Mouse (Mus musculus): ENCODE data around the gene Col6a1. TPM values are rescaled to one million over a fixed set of nuclear protein-coding genes. Genes with fewer than 3 reads are reported as not detected.

The Col6a1 gene
- total RNA-seq, 2 experiments from 2014 or later = 19.6 to 23.2 TPM

- DNase-seq (ENCODE audit: low spot score in 2 of 2) = peak; percentile 67 to 82
- TF ChIP-seq CTCF (conservative IDR thresholded peaks at IDR 0.05) = peak; percentile 83
- H3K27ac ChIP-seq = no peak overlapping the region
- H3K4me3 ChIP-seq = peak overlapping the region; percentile 30; the same call in 1 of the 2 replicates
These were observed 7.1 kb upstream of the Col6a1 start for GRCm38 (mm10) chr10:76732881-76733676.

- Histone ChIP-seq H3K27ac (no peak overlapping the region), H3K4me3 (no peak overlapping the region)
- DNase-seq (ENCODE audit: low spot score in 2 of 2) = no peak
- TF ChIP-seq CTCF (conservative IDR thresholded peaks at IDR 0.05) = no peak
These were observed 6.4 kb upstream of the Col6a1 start for GRCm38 (mm10) chr10:76732391-76732790.

- Histone ChIP-seq H3K27ac (peak overlapping the region; percentile 20; the same call in 1 of the 2 replicates), H3K4me3 (no peak overlapping the region)
- DNase-seq (ENCODE audit: low spot score in 2 of 2) = no peak
- no peak for TF ChIP-seq CTCF (conservative IDR thresholded peaks at IDR 0.05)
These were observed 5.8 kb upstream of the Col6a1 start for GRCm38 (mm10) chr10:76731621-76732239.

GRCm38 (mm10) chr10:76729631-76730620 is 4.0 kb upstream of the Col6a1 start:
- TF ChIP-seq CTCF (conservative IDR thresholded peaks at IDR 0.05) = no peak
- DNase-seq (ENCODE audit: low spot score in 2 of 2) = peak; percentile 75 to 83
- Histone ChIP-seq H3K27ac (peak overlapping the region; percentile 61), H3K4me3 (no peak overlapping the region)

GRCm38 (mm10) chr10:76728369-76728768 is 2.4 kb upstream of the Col6a1 start:
- peak; percentile 81 for TF ChIP-seq CTCF (conservative IDR thresholded peaks at IDR 0.05)
- peak; percentile 49 to 68 for DNase-seq (ENCODE audit: low spot score in 2 of 2)
- Histone ChIP-seq H3K4me3 (no peak overlapping the region), H3K27ac (no peak overlapping the region)

- no peak for DNase-seq (ENCODE audit: low spot score in 2 of 2)
- Histone ChIP-seq H3K27ac (no peak overlapping the region), H3K4me3 (no peak overlapping the region)
- no peak for TF ChIP-seq CTCF (conservative IDR thresholded peaks at IDR 0.05)
These were observed 1.3 kb upstream of the Col6a1 start for GRCm38 (mm10) chr10:76727301-76727700.

- no peak for DNase-seq (ENCODE audit: low spot score in 2 of 2)
- Histone ChIP-seq H3K27ac (no peak overlapping the region), H3K4me3 (no peak overlapping the region)
- TF ChIP-seq CTCF (conservative IDR thresholded peaks at IDR 0.05) = no peak
These were observed 898 bp upstream of the Col6a1 start for GRCm38 (mm10) chr10:76726866-76727265.

GRCm38 (mm10) chr10:76725097-76725496 is 871 bp downstream of the Col6a1 start:
- Histone ChIP-seq H3K4me3 (peak overlapping the region; percentile 18; the same call in 1 of the 2 replicates), H3K27ac (no peak overlapping the region)
- TF ChIP-seq CTCF (conservative IDR thresholded peaks at IDR 0.05) = no peak
- no peak for DNase-seq (ENCODE audit: low spot score in 2 of 2)

- DNase-seq (ENCODE audit: low spot score in 2 of 2) = no peak
- Histone ChIP-seq H3K4me3 (no peak overlapping the region), H3K27ac (no peak overlapping the region)
- TF ChIP-seq CTCF (conservative IDR thresholded peaks at IDR 0.05) = no peak
These were observed 1.7 kb downstream of the Col6a1 start for GRCm38 (mm10) chr10:76724231-76724736.

- no peak for DNase-seq (ENCODE audit: low spot score in 2 of 2)
- Histone ChIP-seq H3K27ac (no peak overlapping the region), H3K4me3 (no peak overlapping the region)
- TF ChIP-seq CTCF (conservative IDR thresholded peaks at IDR 0.05) = no peak
These were observed 3.1 kb downstream of the Col6a1 start for GRCm38 (mm10) chr10:76722751-76723450.

GRCm38 (mm10) chr10:76721746-76722145 is 4.2 kb downstream of the Col6a1 start:
- no peak for DNase-seq (ENCODE audit: low spot score in 2 of 2)
- Histone ChIP-seq H3K27ac (no peak overlapping the region), H3K4me3 (no peak overlapping the region)
- no peak for TF ChIP-seq CTCF (conservative IDR thresholded peaks at IDR 0.05)

- DNase-seq (ENCODE audit: low spot score in 2 of 2) = no peak
- Histone ChIP-seq H3K27ac (no peak overlapping the region), H3K4me3 (no peak overlapping the region)
- TF ChIP-seq CTCF (conservative IDR thresholded peaks at IDR 0.05) = no peak
These were observed 4.8 kb downstream of the Col6a1 start for GRCm38 (mm10) chr10:76721216-76721615.

Measured in layer of hippocampus, adult 2 months (tissue).